Mouse (Mus musculus) cerebellum, adult 18-20 months (tissue): ENCODE measurements around the gene Osbpl6.

Source experiments
- DNase-seq, 2 experiments: peaks; one replicate each; pipeline ENCODE4 v3.0.0; 2021

The Osbpl6 gene

GRCm38 (mm10) chr2:76406151-76406936 is at the start of gene Osbpl6:
Gene Osbpl6, plus strand, starts transcription at chr2:76406508.
- DNase-seq = peak; percentile 75 to 89

- DNase-seq = no peak
Measured at GRCm38 (mm10) chr2:76360226-76360625, 46.1 kb upstream of the Osbpl6 start, which contains the start of gene Cyct. Gene Cyct, minus strand, starts transcription at chr2:76360450.

GRCm38 (mm10) chr2:76362111-76362510 is 44.2 kb upstream of the Osbpl6 start:
- DNase-seq = no peak

- no peak for DNase-seq
Measured at GRCm38 (mm10) chr2:76365811-76366210, 40.5 kb upstream of the Osbpl6 start.

- peak; percentile 81 to 88 for DNase-seq
Measured at GRCm38 (mm10) chr2:76367188-76367922, 39.0 kb upstream of the Osbpl6 start.

GRCm38 (mm10) chr2:76368861-76369660 is 37.2 kb upstream of the Osbpl6 start:
- DNase-seq = no peak

GRCm38 (mm10) chr2:76369821-76370655 is 36.3 kb upstream of the Osbpl6 start, which contains the start of gene Rbm45:
Gene Rbm45, plus strand, starts transcription at chr2:76369984.
- peak; percentile 85 to 94 for DNase-seq

GRCm38 (mm10) chr2:76370656-76370922 is 35.7 kb upstream of the Osbpl6 start:
- no peak for DNase-seq

- no peak for DNase-seq
Measured at GRCm38 (mm10) chr2:76372244-76372643, 34.1 kb upstream of the Osbpl6 start.

- no peak for DNase-seq
Measured at GRCm38 (mm10) chr2:76374544-76375206, 31.6 kb upstream of the Osbpl6 start.

GRCm38 (mm10) chr2:76378646-76379045 is 27.7 kb upstream of the Osbpl6 start:
- no peak for DNase-seq

- no peak for DNase-seq
Measured at GRCm38 (mm10) chr2:76386531-76386930, 19.8 kb upstream of the Osbpl6 start.

GRCm38 (mm10) chr2:76400178-76400577 is 6.1 kb upstream of the Osbpl6 start:
- no peak for DNase-seq

- DNase-seq = peak in 1 of 2 experiments; percentile 49
Measured at GRCm38 (mm10) chr2:76405596-76406150, 635 bp upstream of the Osbpl6 start.

- DNase-seq = peak; percentile 82 to 85
Measured at GRCm38 (mm10) chr2:76406937-76407441, 681 bp downstream of the Osbpl6 start.

GRCm38 (mm10) chr2:76409526-76409925 is 3.2 kb downstream of the Osbpl6 start:
- DNase-seq = peak; percentile 40 to 48

GRCm38 (mm10) chr2:76409986-76410385 is 3.7 kb downstream of the Osbpl6 start:
- peak; percentile 55 to 60 for DNase-seq

GRCm38 (mm10) chr2:76412924-76413323 is 6.6 kb downstream of the Osbpl6 start:
- DNase-seq = no peak

- DNase-seq = no peak
Measured at GRCm38 (mm10) chr2:76417446-76418141, 11.3 kb downstream of the Osbpl6 start.

GRCm38 (mm10) chr2:76418142-76418518 is 11.8 kb downstream of the Osbpl6 start:
- no peak for DNase-seq
